Mouse (Mus musculus): ENCODE measurements at regions not wholly inside any gene's neighbourhood (a gene's known extent, or its start where the extent isn't known, plus 50 kb on each side); places are given as distances from the start of the nearest gene placed in this dataset.

GRCm38 (mm10) chr14:71674564-71674963 lies 817.1 kb downstream of the Gm9195 start:
- TF ChIP-seq GATA1 (IDR thresholded peaks at IDR 0.05; ENCODE audit: borderline replicate concordance, low read length) (no peak), FLI1 (IDR thresholded peaks at IDR 0.05; ENCODE audit: low read length) (no peak)

Measured in megakaryocyte, embryonic 14.5 days (primary cell).